Mouse (Mus musculus) sigmoid colon, adult 10 weeks (tissue): Measurements from ENCODE around the gene Olfr884. TPM values are rescaled to one million over a fixed set of nuclear protein-coding genes. Genes with fewer than 3 reads are reported as not detected.

Experiments used
- polyA plus RNA-seq: library from polyadenylated mRNA; stranded (reverse); fragments of 350-450 nt; fragmentation: Illumina TruSeq; extraction: RNeasy Lipid Tissue Mini Kit (QIAGEN cat#74804); gene quantifications from one replicate; pipeline ENCODE4 v1.2.3, GENCODE M21; 2014; ENCODE audit warnings: low read depth, low replicate concordance

The Olfr884 gene
- polyA plus RNA-seq = not detected

GRCm38 (mm10) chr9:38046255-38046654 lies at the start of gene Olfr884:
TSS of gene Olfr884 (plus strand) at chr9:38046555.

GRCm38 (mm10) chr9:38025508-38025907 lies 20.8 kb upstream of the Olfr884 start, which contains the start of gene Olfr883:
TSS of gene Olfr883 (plus strand) at chr9:38025808.

GRCm38 (mm10) chr9:38061022-38061421 lies 14.7 kb downstream of the Olfr884 start, which contains the start of gene Olfr885:
TSS of gene Olfr885 (plus strand) at chr9:38061322.

GRCm38 (mm10) chr9:38083772-38084171 lies 37.4 kb downstream of the Olfr884 start, which contains the start of gene Olfr887:
TSS of gene Olfr887 (plus strand) at chr9:38084072.

Other genes starting within 250 kb of the Olfr884 start
- gene Olfr876, start 243.5 kb upstream of the Olfr884 start, polyA plus RNA-seq = not detected
- gene Olfr877, start 192.3 kb upstream of the Olfr884 start, polyA plus RNA-seq = not detected
- gene Olfr145, start 149.8 kb upstream of the Olfr884 start, polyA plus RNA-seq = not detected
- gene Olfr878, start 128.7 kb upstream of the Olfr884 start, polyA plus RNA-seq = not detected
- gene Olfr881, start 54.7 kb upstream of the Olfr884 start, polyA plus RNA-seq = not detected
- not detected for gene Olfr883, start 20.7 kb upstream of the Olfr884 start, polyA plus RNA-seq
- not detected for gene Olfr885, start 14.8 kb downstream of the Olfr884 start, polyA plus RNA-seq
- gene Olfr887, start 37.5 kb downstream of the Olfr884 start, polyA plus RNA-seq = not detected
- not detected for gene Olfr888, start 61.6 kb downstream of the Olfr884 start, polyA plus RNA-seq
- not detected for gene Olfr889, start 68.6 kb downstream of the Olfr884 start, polyA plus RNA-seq
- not detected for gene Olfr890, start 96.0 kb downstream of the Olfr884 start, polyA plus RNA-seq
- gene Olfr891, start 134.3 kb downstream of the Olfr884 start, polyA plus RNA-seq = not detected
- not detected for gene Olfr893, start 161.8 kb downstream of the Olfr884 start, polyA plus RNA-seq
- gene Olfr894, start 171.5 kb downstream of the Olfr884 start, polyA plus RNA-seq = not detected
- not detected for gene Olfr143, start 206.2 kb downstream of the Olfr884 start, polyA plus RNA-seq
- not detected for gene Olfr895, start 221.3 kb downstream of the Olfr884 start, polyA plus RNA-seq
- not detected for gene Olfr896-ps1, start 244.6 kb downstream of the Olfr884 start, polyA plus RNA-seq